Mouse (Mus musculus): ENCODE measurements around the gene Ano6. TPM values are rescaled to one million over a fixed set of nuclear protein-coding genes. Genes with fewer than 3 reads are reported as not detected.

The Ano6 gene
- total and polyA plus RNA-seq, 3 experiments = 14.1 to 19.6 (median 17.3) TPM

GRCm38 (mm10) chr15:95804255-95804654 lies 13.6 kb downstream of the Ano6 start:
- Histone ChIP-seq H3K4me1 (ENCODE audit: control insufficient read depth, insufficient read depth, low read length) (peaks cover 22% of the 10 kb centered on the region), H3K27ac (peak overlapping the region; percentile 66), H3K4me3 (no peak overlapping the region), H3K9ac (ENCODE audit: low read depth, low read length) (no peak overlapping the region), H3K27me3 (ENCODE audit: control insufficient read depth, insufficient read depth, low read length) (no peaks in the 10 kb centered on the region), H3K36me3 (ENCODE audit: control insufficient read depth, insufficient read depth, low read length) (no peaks in the 10 kb centered on the region; the same call in 1 of the 2 replicates), H3K79me2 (replicated peaks; ENCODE audit: control insufficient read depth, insufficient read depth, low read length) (peaks cover 4% of the 10 kb centered on the region)
- WGBS = 23% methylated on average over 7 of the region's 7 CpGs
- intact Hi-C loops (cut with DNase I) = no loop called here
- TF ChIP-seq POLR2A (IDR thresholded peaks at IDR 0.05; ENCODE audit: insufficient read depth, low read depth, low read length) (no peak), CTCF (IDR thresholded peaks at IDR 0.05) (no peak), EP300 (IDR thresholded peaks at IDR 0.05; ENCODE audit: insufficient read depth, low read depth, low read length) (no peak)
- DNase-seq = peak; percentile 60 to 81

DNA sequence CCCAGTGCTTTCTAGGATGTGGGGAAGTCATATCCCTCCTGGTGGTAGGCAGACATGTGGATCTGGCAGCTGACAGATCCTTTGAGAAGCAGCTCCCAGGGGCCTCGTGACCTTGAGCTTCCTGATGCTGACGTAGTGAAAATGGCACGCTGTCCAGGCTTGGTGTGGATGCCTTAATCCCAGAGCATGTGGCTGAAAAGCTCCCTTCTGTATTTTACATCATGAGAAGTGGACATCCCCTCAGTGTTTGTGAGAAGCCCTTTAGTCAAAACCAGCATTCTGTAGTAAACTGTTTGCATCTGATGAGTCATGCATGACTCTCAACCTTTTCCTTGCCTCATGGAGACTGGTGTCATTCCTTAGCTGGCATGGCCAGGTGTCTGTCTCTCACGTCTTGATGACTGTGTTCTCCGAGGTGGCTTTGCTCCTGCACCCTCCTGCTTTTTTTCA lies 14.4 kb downstream of the Ano6 start:
- H3K4me3 ChIP-seq = no peak overlapping the region
- H3K36me3 ChIP-seq (ENCODE audit: control insufficient read depth, insufficient read depth, low read length) = peaks cover under 1% of the 10 kb centered on the region; the same call in 1 of the 2 replicates
- intact Hi-C loops (cut with DNase I) = no loop called here
- H3K27me3 ChIP-seq (ENCODE audit: control insufficient read depth, insufficient read depth, low read length) = no peaks in the 10 kb centered on the region
- 0 out of 2 replicates have a peak, but pooled peaks have one; percentile 20 for TF ChIP-seq EP300 (IDR thresholded peaks at IDR 0.05; ENCODE audit: insufficient read depth, low read depth, low read length)
- TF ChIP-seq POLR2A (IDR thresholded peaks at IDR 0.05; ENCODE audit: insufficient read depth, low read depth, low read length) = no peak
- peaks cover 4% of the 10 kb centered on the region for H3K79me2 ChIP-seq (replicated peaks; ENCODE audit: control insufficient read depth, insufficient read depth, low read length)
- peak in 1 of 2 experiments; percentile 52 for DNase-seq
- peak overlapping the region; percentile 66 for H3K27ac ChIP-seq
- H3K4me1 ChIP-seq (ENCODE audit: control insufficient read depth, insufficient read depth, low read length) = peaks cover 22% of the 10 kb centered on the region
- 33% methylated on average over 5 of the region's 5 CpGs for WGBS
- no peak overlapping the region for H3K9ac ChIP-seq (ENCODE audit: low read depth, low read length)

DNA sequence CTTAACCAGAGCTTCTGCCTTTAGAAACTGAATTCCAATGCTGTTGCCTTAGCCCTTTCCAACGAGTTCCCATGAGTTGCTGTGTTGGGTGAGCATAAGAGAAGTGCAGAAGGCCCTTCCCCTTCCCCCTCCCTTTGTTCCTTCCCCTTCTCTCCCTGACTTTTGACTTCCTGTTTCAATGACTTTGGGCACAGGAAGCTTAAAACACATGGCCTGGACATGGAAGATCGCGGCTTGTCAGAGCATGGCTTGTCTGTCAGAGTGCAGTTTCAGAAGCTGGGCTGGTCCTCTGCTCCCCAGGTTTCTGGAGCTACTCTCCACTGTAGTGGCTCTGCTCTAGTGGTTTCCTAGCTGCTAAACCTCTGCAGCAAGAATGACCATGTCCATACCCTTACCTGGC lies 17.3 kb downstream of the Ano6 start:
- Histone ChIP-seq H3K4me3 (no peak overlapping the region), H3K9ac (ENCODE audit: low read depth, low read length) (no peak overlapping the region), H3K27me3 (ENCODE audit: control insufficient read depth, insufficient read depth, low read length) (no peaks in the 10 kb centered on the region), H3K36me3 (ENCODE audit: control insufficient read depth, insufficient read depth, low read length) (peaks cover 8% of the 10 kb centered on the region), H3K79me2 (replicated peaks; ENCODE audit: control insufficient read depth, insufficient read depth, low read length) (peaks cover 6% of the 10 kb centered on the region), H3K4me1 (ENCODE audit: control insufficient read depth, insufficient read depth, low read length) (peaks cover 15% of the 10 kb centered on the region), H3K27ac (no peak overlapping the region)
- DNase-seq = no peak
- intact Hi-C loops (cut with DNase I) = no loop called here
- TF ChIP-seq EP300 (IDR thresholded peaks at IDR 0.05; ENCODE audit: insufficient read depth, low read depth, low read length) (no peak), POLR2A (IDR thresholded peaks at IDR 0.05; ENCODE audit: insufficient read depth, low read depth, low read length) (no peak), CTCF (IDR thresholded peaks at IDR 0.05) (no peak)
- 33% methylated on average over 3 of the region's 3 CpGs for WGBS

GRCm38 (mm10) chr15:95810357-95810761 lies 19.7 kb downstream of the Ano6 start:
- Histone ChIP-seq H3K27me3 (ENCODE audit: control insufficient read depth, insufficient read depth, low read length) (no peaks in the 10 kb centered on the region), H3K79me2 (replicated peaks; ENCODE audit: control insufficient read depth, insufficient read depth, low read length) (peaks cover 6% of the 10 kb centered on the region), H3K27ac (no peak overlapping the region), H3K36me3 (ENCODE audit: control insufficient read depth, insufficient read depth, low read length) (peaks cover 8% of the 10 kb centered on the region), H3K4me3 (no peak overlapping the region), H3K9ac (ENCODE audit: low read depth, low read length) (no peak overlapping the region), H3K4me1 (ENCODE audit: control insufficient read depth, insufficient read depth, low read length) (peaks cover 5% of the 10 kb centered on the region)
- DNase-seq = no peak
- intact Hi-C loops (cut with DNase I) = no loop called here
- no peak for TF ChIP-seq POLR2A (IDR thresholded peaks at IDR 0.05; ENCODE audit: insufficient read depth, low read depth, low read length)
- no peak for TF ChIP-seq CTCF (IDR thresholded peaks at IDR 0.05)
- no peak for TF ChIP-seq EP300 (IDR thresholded peaks at IDR 0.05; ENCODE audit: insufficient read depth, low read depth, low read length)
- 88% methylated on average over 4 of the region's 4 CpGs for WGBS

DNA sequence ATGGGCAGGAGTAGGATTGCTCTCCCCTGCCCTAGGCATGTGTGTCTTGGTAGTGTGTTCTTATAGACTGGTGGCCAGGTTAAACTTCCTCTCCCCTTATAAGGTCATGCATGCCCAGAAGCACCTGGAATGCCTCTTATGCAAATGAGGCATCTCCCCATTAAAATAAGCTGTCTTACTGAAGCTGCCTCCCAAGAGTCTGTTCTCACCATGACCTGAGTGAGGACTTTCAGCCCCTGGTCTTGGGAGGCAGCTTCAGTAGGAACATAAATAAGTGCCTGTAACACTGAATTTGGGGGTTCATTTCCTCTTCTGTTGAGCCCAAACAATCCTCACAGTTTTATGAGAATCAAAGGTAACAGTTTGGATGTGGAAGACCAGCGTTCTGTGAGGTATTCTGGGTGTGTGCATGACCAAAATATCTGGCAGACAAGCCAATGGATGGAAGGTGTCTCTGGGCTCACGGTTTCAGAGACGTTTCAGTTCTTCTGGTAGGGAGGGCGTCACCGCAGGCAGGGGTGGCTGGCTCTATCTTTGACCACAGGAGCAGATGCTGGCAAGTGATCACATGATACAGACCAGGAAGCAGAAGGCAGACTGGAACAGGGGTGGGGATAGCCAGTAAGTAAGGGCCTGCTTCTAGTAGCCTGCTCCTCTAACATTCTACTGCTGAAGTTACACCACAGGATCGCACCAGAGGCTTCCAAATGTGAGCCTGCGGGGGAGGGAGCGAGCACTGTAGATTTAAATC lies 22.4 kb downstream of the Ano6 start:
- DNase-seq = no peak
- H3K79me2 ChIP-seq (replicated peaks; ENCODE audit: control insufficient read depth, insufficient read depth, low read length) = peaks cover 2% of the 10 kb centered on the region
- intact Hi-C loops (cut with DNase I) = no loop called here

GRCm38 (mm10) chr15:95817501-95817900 lies 26.9 kb downstream of the Ano6 start:
- peaks cover 2% of the 10 kb centered on the region; the same call in 1 of the 2 replicates for H3K79me2 ChIP-seq (replicated peaks; ENCODE audit: control insufficient read depth, insufficient read depth, low read length)
- DNase-seq = no peak
- H3K27me3 ChIP-seq (ENCODE audit: control insufficient read depth, insufficient read depth, low read length) = no peaks in the 10 kb centered on the region
- H3K9ac ChIP-seq (ENCODE audit: low read depth, low read length) = no peak overlapping the region
- 87% methylated on average over 3 of the region's 3 CpGs for WGBS
- H3K4me3 ChIP-seq = no peak overlapping the region
- H3K4me1 ChIP-seq (ENCODE audit: control insufficient read depth, insufficient read depth, low read length) = no peaks in the 10 kb centered on the region; the same call in 1 of the 2 replicates
- H3K36me3 ChIP-seq (ENCODE audit: control insufficient read depth, insufficient read depth, low read length) = no peaks in the 10 kb centered on the region
- intact Hi-C loops (cut with DNase I) = no loop called here
- TF ChIP-seq EP300 (IDR thresholded peaks at IDR 0.05; ENCODE audit: insufficient read depth, low read depth, low read length) (no peak), POLR2A (IDR thresholded peaks at IDR 0.05; ENCODE audit: insufficient read depth, low read depth, low read length) (no peak), CTCF (IDR thresholded peaks at IDR 0.05) (no peak)
- no peak overlapping the region for H3K27ac ChIP-seq

More for the DNA sequence above, 22.4 kb downstream of the Ano6 start:
- H3K9ac ChIP-seq (ENCODE audit: low read depth, low read length) = no peak overlapping the region
- H3K4me3 ChIP-seq = no peak overlapping the region
- TF ChIP-seq CTCF (IDR thresholded peaks at IDR 0.05) (no peak), EP300 (IDR thresholded peaks at IDR 0.05; ENCODE audit: insufficient read depth, low read depth, low read length) (no peak), POLR2A (IDR thresholded peaks at IDR 0.05; ENCODE audit: insufficient read depth, low read depth, low read length) (no peak)
- WGBS = 96% methylated on average over 8 of the region's 8 CpGs
- H3K27me3 ChIP-seq (ENCODE audit: control insufficient read depth, insufficient read depth, low read length) = no peaks in the 10 kb centered on the region
- H3K36me3 ChIP-seq (ENCODE audit: control insufficient read depth, insufficient read depth, low read length) = peaks cover 8% of the 10 kb centered on the region
- H3K4me1 ChIP-seq (ENCODE audit: control insufficient read depth, insufficient read depth, low read length) = peaks cover 3% of the 10 kb centered on the region
- no peak overlapping the region for H3K27ac ChIP-seq
